Mouse (Mus musculus) spleen, adult 2 months (tissue): Measurements from ENCODE around the gene Galnt15. TPM values are rescaled to one million over a fixed set of nuclear protein-coding genes. Genes with fewer than 3 reads are reported as not detected.

Experiments
- DNase-seq, 2 experiments: peaks; one replicate each; pipeline versions ENCODE4 v3.0.0 to v3.0.0-alpha.2; 2012 to 2021; ENCODE audit warnings: low spot score in 2 of 2, low read depth in 1 of 2
- H3K27ac ChIP-seq: fragments of 200-500 bp; 2 replicates; pipeline ENCODE4 v1.5.1; 2012; ENCODE audit warnings: low read length, inconsistent platforms; ENCODE audit not compliant: insufficient read depth
- H3K27me3 ChIP-seq: fragments of 200-500 bp; 2 replicates; pipeline ENCODE4 v1.6.1; 2012; ENCODE audit warnings: mild to moderate bottlenecking, moderate library complexity, low read length, inconsistent platforms; ENCODE audit not compliant: control insufficient read depth, insufficient read depth
- H3K36me3 ChIP-seq: fragments of 200-500 bp; 2 replicates; pipeline ENCODE4 v1.6.1; 2012; ENCODE audit warnings: mild to moderate bottlenecking, low read length, inconsistent platforms; ENCODE audit not compliant: control insufficient read depth, insufficient read depth
- H3K4me1 ChIP-seq: fragments of 200-500 bp; 2 replicates; pipeline ENCODE4 v1.6.1; 2011; ENCODE audit warnings: inconsistent platforms; ENCODE audit not compliant: control insufficient read depth, insufficient read depth, insufficient read length
- H3K4me3 ChIP-seq: fragments of 200-500 bp; 2 replicates; pipeline ENCODE4 v1.5.1; 2011; ENCODE audit warnings: mild to moderate bottlenecking, inconsistent platforms; ENCODE audit not compliant: insufficient read depth, insufficient read length; ENCODE audit errors: extremely low read depth
- CTCF ChIP-seq: fragments of 200-500 bp; IDR thresholded peaks from 2 replicates; pipeline ENCODE4 v1.5.1; 2011; ENCODE audit warnings: mild to moderate bottlenecking, inconsistent platforms; ENCODE audit not compliant: insufficient read depth, insufficient read length, insufficient replicate concordance; ENCODE audit errors: extremely low read depth
- POLR2A ChIP-seq: fragments of 200-500 bp; IDR thresholded peaks from 2 replicates; pipeline ENCODE4 v1.6.1; 2011; ENCODE audit warnings: low read depth, low read length, inconsistent platforms
- WGBS: fragments of 180-500 bp; shearing (Covaris S2); methylation state at CpG from one replicate; pipeline ENCODE4 v1.1.7; 2018; 5-methylcytosine and 5-hydroxymethylcytosine counted together
- polyA plus RNA-seq: library from polyadenylated mRNA; depleted of rRNA; stranded (reverse); fragments of >200 nt; gene quantifications from 2 replicates; pipeline ENCODE4 v1.2.3, GENCODE M21; 2012

Gene Galnt15
- polyA plus RNA-seq, 1 experiment: 0.75 TPM

DNA sequence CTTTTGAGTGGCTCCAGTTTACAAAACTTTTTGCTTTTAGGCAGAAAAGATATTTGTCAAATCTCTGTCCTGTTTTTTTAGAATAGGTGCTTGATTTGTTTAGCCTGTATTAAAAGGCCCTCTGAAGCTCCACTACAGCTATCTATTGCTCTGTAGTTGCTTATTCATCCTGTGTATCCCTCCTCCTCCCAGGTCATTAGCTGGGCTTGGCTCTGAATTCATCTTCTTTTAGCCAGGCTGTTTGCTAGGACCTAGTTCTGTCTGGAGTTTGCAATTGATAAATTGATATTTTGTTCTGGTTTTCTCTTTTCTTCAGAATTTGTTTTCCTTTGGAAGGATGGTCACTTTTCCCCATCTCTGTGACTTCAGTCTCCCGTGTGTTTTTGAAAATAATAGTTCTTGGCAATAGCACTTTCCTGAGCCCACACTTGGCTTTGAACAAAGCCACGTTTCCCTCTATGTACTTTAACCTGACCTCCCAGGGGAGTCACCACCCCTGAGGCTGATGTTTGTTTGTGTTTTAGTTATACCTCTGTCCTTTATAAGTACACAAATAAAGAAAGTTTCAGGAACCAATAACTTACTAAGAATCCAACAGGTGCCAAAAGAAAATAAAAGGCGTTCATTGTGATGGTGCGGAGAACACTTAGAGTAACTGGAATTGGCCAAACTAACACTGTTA is 21.0 kb upstream of the Galnt15 start:
- no peak for DNase-seq
- no peaks in the 10 kb centered on the region for H3K27me3 ChIP-seq
- H3K4me1 ChIP-seq: no peaks in the 10 kb centered on the region
- WGBS: 87% methylated on average over 4 of the region's 4 CpGs
- H3K27ac ChIP-seq: no peak overlapping the region
- no peaks in the 10 kb centered on the region for H3K36me3 ChIP-seq
- TF ChIP-seq CTCF: no peak
- no peak for TF ChIP-seq POLR2A
- H3K4me3 ChIP-seq: no peak overlapping the region

DNA sequence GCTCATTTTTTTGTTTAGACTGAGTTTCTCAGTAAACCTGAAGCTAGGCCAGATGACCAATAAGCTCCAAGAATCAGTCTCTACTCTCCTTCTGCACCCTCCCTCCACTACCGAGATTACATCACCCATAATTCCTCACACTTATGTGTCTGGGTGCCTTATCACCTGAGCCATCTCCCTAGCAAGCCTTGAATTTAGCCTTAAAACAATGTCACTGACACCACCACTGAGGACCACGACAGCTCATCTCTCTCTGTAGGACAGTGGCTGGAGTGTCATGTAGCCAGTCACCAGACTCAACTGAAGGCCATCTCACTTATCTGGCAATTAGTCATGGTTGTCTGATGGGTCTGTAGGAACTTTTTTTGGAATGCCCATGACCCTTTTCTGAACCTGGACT is 19.1 kb upstream of the Galnt15 start:
- no peaks in the 10 kb centered on the region for H3K4me1 ChIP-seq
- H3K27me3 ChIP-seq: no peaks in the 10 kb centered on the region
- no peak for DNase-seq
- no peak overlapping the region for H3K4me3 ChIP-seq
- H3K27ac ChIP-seq: no peak overlapping the region
- no peak for TF ChIP-seq CTCF
- TF ChIP-seq POLR2A: no peak
- H3K36me3 ChIP-seq: no peaks in the 10 kb centered on the region
- WGBS: 77% methylated on average over 2 of the region's 2 CpGs

DNA sequence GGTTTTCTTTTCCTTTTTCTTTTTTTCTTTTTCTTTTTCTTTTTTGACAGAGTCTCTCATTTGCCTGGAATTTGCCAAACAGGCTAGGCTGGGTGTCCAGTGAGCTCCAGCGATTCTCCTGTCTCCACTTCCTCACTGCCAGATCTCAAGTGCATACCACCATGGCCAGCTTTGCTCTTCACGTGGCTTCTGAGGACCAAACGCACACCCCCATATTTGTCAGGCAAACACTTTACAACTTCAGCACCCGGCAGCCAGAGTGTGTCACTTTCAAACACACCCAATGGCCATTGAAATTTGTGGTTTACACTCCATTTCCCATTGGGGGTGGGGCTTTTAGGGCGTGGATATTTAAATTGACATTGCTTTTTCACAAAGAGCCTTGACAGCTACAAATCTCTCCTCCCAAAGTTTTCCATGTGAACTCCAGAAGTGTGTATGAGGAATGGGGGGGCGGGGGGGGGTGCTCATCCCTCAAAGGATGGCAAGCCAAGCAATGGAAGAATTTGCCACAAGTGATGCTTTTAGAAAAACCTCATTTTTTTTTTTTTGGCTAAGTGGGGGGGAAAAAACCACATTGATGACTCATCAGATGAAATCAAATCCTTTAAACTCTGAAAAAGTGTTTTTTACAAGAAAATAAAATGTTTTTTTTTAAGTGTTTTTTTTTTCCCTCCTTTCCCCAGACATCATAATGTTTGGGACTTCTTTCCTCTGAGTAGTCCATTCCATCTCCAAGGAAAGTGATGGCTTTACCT is 17.1 kb upstream of the Galnt15 start:
- H3K27ac ChIP-seq: no peak overlapping the region
- no peak overlapping the region for H3K4me3 ChIP-seq
- no peaks in the 10 kb centered on the region for H3K4me1 ChIP-seq
- no peak for DNase-seq
- no peaks in the 10 kb centered on the region for H3K36me3 ChIP-seq
- H3K27me3 ChIP-seq: no peaks in the 10 kb centered on the region
- WGBS: 45% methylated on average over 6 of the region's 6 CpGs
- TF ChIP-seq CTCF (no peak), POLR2A (no peak)

DNA sequence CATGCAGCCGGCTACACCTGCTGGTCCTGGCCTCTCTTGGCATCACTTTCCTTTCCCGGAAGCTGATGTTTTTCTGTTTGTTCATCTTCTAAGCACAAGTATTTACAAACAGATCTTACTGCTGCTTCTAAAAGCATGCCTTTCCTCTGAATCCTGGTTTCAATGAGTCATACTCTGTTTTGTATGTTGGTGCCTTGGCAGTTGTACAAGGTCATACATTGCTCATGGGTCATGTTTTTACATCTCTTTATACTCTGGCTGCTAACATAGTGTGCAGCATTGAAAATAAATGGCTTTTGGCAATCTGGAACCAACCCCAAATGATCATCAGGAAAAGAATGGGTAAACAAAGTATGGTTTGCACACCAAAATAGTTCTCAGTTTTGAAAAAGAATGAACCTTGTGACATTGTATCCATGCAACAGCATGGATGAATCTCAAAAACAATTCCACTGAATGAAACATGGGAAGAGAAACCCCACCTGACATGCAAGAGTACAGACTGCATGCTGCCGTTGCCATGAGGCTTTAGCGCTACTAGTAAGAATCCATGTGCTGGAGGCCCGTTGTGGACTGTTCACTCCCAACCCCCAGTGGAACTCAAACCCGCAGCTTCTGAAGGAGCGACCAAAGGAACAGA is 13.5 kb upstream of the Galnt15 start:
- no peak overlapping the region for H3K4me3 ChIP-seq
- no peak overlapping the region; the same call in 1 of the 2 replicates for H3K27ac ChIP-seq
- no peak for TF ChIP-seq POLR2A
- TF ChIP-seq CTCF: no peak
- no peaks in the 10 kb centered on the region for H3K36me3 ChIP-seq
- 94% methylated on average over 7 of the region's 7 CpGs for WGBS
- no peak for DNase-seq
- no peaks in the 10 kb centered on the region for H3K27me3 ChIP-seq
- no peaks in the 10 kb centered on the region for H3K4me1 ChIP-seq

DNA sequence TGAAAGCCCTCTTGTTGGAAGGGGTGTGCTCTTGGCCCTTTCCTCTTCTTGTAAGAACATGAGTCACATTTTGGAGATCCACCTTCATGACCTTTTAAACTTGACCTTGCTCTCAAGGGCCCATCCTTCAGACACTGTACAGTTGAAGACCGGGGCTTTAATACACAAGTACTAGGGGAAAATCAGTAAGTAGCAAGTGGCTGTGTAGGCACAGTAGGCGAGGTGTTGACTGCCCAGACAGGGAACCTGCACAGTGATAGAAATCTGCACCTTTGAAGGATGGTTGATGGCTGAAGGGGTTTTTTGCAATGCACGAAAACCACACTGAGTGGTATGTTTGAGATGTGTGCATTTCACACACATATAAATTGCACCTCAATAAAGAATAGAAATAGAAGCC is 12.3 kb upstream of the Galnt15 start:
- Histone ChIP-seq H3K27ac (no peak overlapping the region), H3K36me3 (no peaks in the 10 kb centered on the region), H3K4me3 (no peak overlapping the region), H3K27me3 (no peaks in the 10 kb centered on the region), H3K4me1 (no peaks in the 10 kb centered on the region)
- TF ChIP-seq POLR2A: no peak
- no peak for TF ChIP-seq CTCF
- DNase-seq: no peak
- 87% methylated on average over 3 of the region's 3 CpGs for WGBS

DNA sequence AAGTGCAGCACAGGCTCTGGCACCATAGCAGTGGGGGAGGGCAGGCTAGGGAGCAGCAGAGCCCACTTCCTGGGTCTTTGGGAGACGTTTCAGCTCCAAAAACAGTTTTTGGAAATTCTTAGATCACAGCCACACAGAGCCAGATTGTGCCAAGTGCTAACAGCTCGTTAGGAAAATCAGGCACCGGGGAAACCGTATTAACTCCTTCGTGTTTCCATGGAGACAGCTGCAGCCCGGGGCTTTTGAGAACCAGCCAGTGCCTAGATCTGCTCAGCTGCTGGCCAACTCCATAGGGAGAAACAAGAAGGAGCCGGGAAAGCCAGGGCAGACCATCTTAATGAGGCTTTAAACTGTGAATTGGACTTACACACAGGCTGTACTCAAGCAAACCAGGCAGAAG is 11.9 kb upstream of the Galnt15 start:
- Histone ChIP-seq H3K4me1 (no peaks in the 10 kb centered on the region), H3K27ac (no peak overlapping the region), H3K27me3 (no peaks in the 10 kb centered on the region), H3K4me3 (no peak overlapping the region), H3K36me3 (no peaks in the 10 kb centered on the region)
- no peak for TF ChIP-seq POLR2A
- 46% methylated on average over 7 of the region's 7 CpGs for WGBS
- no peak for DNase-seq

DNA sequence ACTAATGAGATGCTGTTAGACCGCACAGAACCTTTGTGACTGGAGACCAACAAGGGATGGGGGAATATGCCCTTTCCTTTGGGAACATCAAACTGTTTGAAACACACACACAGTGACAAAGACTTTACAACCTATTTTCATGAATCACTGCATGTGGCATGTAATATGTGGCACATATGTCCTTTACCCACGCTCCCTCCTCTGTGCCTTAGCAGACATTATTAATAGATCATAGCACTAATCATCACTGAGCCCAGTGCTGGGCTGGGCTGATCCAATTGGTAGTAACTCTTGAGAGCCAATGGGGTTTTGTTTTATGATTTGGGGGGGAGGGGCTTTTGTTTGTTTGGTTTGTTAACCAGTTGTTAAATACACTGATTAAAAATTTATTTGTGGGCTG is 11.3 kb upstream of the Galnt15 start:
- no peaks in the 10 kb centered on the region for H3K27me3 ChIP-seq
- 96% methylated on average over 2 of the region's 2 CpGs for WGBS
- H3K36me3 ChIP-seq: no peaks in the 10 kb centered on the region
- H3K4me1 ChIP-seq: no peaks in the 10 kb centered on the region
- H3K27ac ChIP-seq: no peak overlapping the region
- no peak for TF ChIP-seq CTCF
- TF ChIP-seq POLR2A: no peak
- no peak overlapping the region for H3K4me3 ChIP-seq
- DNase-seq: no peak
